Mouse (Mus musculus): Measurements from ENCODE around the gene Wwp2. TPM values are rescaled to one million over a fixed set of nuclear protein-coding genes. Genes with fewer than 3 reads are reported as not detected.

Gene Wwp2
- polyA plus RNA-seq, 1 experiment from 2014 or later: 32.6 TPM

DNA sequence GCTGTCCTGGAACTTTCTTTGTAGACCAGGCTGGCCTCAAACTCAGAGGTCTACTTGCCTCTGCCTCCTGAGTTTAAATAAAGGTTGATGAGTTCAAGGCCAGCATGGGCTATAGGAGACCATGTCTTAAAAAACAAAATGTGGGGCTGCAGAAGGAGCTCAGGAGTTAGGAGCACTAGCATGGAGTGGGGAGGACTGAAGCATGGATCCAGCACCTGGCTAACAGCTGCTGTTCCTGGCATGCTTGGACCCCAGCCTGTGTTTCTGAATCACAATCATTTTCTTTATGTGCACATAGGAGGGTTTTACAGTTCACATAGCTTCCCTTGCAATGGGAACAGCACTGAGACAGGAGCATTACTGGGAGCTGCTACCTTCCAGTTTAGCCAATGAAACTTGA, 11.5 kb downstream of the Wwp2 start:
- Histone ChIP-seq H3K9me3 (ENCODE audit: control insufficient read depth, low read length) (no peaks in the 10 kb centered on the region), H3K4me1 (ENCODE audit: control insufficient read depth, insufficient read depth, low read depth, low read length) (no peaks in the 10 kb centered on the region; the same call in 1 of the 2 replicates), H3K4me2 (ENCODE audit: low read length) (no peak overlapping the region), H3K4me3 (ENCODE audit: low read length) (no peak overlapping the region), H3K27ac (ENCODE audit: low read depth, low read length) (no peak overlapping the region), H3K27me3 (replicated peaks; ENCODE audit: control insufficient read depth, insufficient read depth, low read length) (no peaks in the 10 kb centered on the region), H3K36me3 (ENCODE audit: control insufficient read depth, insufficient read depth, low read length) (no peaks in the 10 kb centered on the region), H3K9ac (ENCODE audit: low read depth, low read length) (no peak overlapping the region)
- ATAC-seq: no peak

DNA sequence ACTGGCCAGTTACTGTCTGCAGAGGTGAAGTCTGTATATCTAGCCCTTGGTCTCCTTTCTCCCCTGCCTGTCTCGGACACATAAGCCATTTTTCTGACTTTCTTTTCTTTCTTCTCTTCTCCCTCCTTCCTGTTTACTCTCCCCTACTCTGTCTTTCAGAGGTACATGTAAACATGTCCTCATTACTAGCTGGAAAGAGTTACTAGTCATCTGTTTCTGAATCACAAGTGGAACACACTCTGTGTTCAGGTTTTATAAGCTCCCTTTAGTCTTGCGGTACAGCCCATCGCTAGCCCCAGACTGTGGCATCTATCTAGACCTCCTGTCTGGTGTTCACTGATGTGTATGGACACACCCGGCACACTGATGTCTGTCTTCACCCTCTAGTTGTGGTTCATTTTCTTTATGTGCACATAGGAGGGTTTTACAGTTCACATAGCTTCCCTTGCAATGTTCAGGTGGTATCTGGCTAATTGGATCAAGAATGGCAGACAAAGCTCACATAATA, 12.3 kb downstream of the Wwp2 start:
- ATAC-seq: no peak
- no peak overlapping the region for H3K4me3 ChIP-seq (ENCODE audit: low read length)
- H3K9me3 ChIP-seq (ENCODE audit: control insufficient read depth, low read length): no peaks in the 10 kb centered on the region
- H3K9ac ChIP-seq (ENCODE audit: low read depth, low read length): no peak overlapping the region
- 67% methylated on average over 4 of the region's 4 CpGs for whole genome bisulfite sequencing
- H3K27ac ChIP-seq (ENCODE audit: low read depth, low read length): no peak overlapping the region
- no peaks in the 10 kb centered on the region; the same call in 1 of the 2 replicates for H3K36me3 ChIP-seq (ENCODE audit: control insufficient read depth, insufficient read depth, low read length)
- H3K4me1 ChIP-seq (ENCODE audit: control insufficient read depth, insufficient read depth, low read depth, low read length): no peaks in the 10 kb centered on the region; the same call in 1 of the 2 replicates
- no peaks in the 10 kb centered on the region for H3K27me3 ChIP-seq (replicated peaks; ENCODE audit: control insufficient read depth, insufficient read depth, low read length)
- no peak overlapping the region for H3K4me2 ChIP-seq (ENCODE audit: low read length)

DNA sequence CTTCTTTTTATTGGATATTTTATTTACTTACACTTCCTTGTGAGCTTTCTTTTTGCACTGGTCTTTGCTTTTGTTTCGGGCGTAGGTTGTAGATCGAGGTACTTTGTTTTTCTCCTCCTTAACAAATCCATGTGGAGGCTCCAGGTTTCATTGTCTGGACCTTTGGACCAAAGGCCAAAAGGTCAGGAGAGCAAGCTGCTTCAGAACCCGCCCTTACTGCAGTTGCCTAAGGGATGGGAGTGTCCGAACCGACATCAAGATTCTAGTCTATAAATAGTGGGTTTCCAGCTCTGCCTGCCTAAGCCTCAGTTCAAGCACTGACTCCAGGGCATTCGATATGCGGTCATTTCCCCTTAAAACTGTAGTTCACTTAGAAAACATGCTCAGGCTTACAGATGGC, 13.0 kb downstream of the Wwp2 start:
- Histone ChIP-seq H3K4me2 (ENCODE audit: low read length) (no peak overlapping the region), H3K4me1 (ENCODE audit: control insufficient read depth, insufficient read depth, low read depth, low read length) (no peaks in the 10 kb centered on the region; the same call in 1 of the 2 replicates), H3K4me3 (ENCODE audit: low read length) (no peak overlapping the region), H3K9ac (ENCODE audit: low read depth, low read length) (no peak overlapping the region; the same call in 1 of the 2 replicates), H3K27ac (ENCODE audit: low read depth, low read length) (no peak overlapping the region), H3K9me3 (ENCODE audit: control insufficient read depth, low read length) (no peaks in the 10 kb centered on the region), H3K36me3 (ENCODE audit: control insufficient read depth, insufficient read depth, low read length) (peaks cover 3% of the 10 kb centered on the region), H3K27me3 (replicated peaks; ENCODE audit: control insufficient read depth, insufficient read depth, low read length) (no peaks in the 10 kb centered on the region)
- 31% methylated on average over 8 of the region's 8 CpGs for WGBS
- ATAC-seq: no peak

DNA sequence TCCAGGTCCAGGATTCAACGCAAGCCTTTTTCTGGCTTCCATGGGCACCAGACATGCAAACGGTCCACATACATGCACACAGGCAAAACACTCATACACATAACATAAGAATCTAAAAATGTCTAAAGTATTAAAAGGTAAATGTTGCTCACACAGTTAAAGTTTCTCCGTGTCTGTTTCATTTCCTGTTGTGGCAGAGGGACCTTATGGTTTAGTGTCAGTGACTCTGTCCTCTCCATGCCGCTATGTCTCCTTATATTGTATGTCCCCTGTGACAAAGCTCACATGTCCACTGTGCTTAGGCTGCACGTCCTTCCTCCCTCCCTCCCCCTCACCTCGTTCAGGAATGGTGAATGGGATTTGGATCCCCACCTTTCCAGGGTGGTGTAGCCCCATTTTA, 13.5 kb downstream of the Wwp2 start:
- no peak overlapping the region for H3K27ac ChIP-seq (ENCODE audit: low read depth, low read length)
- no peak for ATAC-seq
- WGBS: 80% methylated on average over 6 of the region's 6 CpGs
- no peak overlapping the region; the same call in 1 of the 2 replicates for H3K9ac ChIP-seq (ENCODE audit: low read depth, low read length)
- no peak overlapping the region for H3K4me2 ChIP-seq (ENCODE audit: low read length)
- H3K4me3 ChIP-seq (ENCODE audit: low read length): no peak overlapping the region
- peaks cover 3% of the 10 kb centered on the region for H3K36me3 ChIP-seq (ENCODE audit: control insufficient read depth, insufficient read depth, low read length)
- no peaks in the 10 kb centered on the region for H3K9me3 ChIP-seq (ENCODE audit: control insufficient read depth, low read length)
- no peaks in the 10 kb centered on the region; the same call in 1 of the 2 replicates for H3K4me1 ChIP-seq (ENCODE audit: control insufficient read depth, insufficient read depth, low read depth, low read length)
- H3K27me3 ChIP-seq (replicated peaks; ENCODE audit: control insufficient read depth, insufficient read depth, low read length): no peaks in the 10 kb centered on the region

DNA sequence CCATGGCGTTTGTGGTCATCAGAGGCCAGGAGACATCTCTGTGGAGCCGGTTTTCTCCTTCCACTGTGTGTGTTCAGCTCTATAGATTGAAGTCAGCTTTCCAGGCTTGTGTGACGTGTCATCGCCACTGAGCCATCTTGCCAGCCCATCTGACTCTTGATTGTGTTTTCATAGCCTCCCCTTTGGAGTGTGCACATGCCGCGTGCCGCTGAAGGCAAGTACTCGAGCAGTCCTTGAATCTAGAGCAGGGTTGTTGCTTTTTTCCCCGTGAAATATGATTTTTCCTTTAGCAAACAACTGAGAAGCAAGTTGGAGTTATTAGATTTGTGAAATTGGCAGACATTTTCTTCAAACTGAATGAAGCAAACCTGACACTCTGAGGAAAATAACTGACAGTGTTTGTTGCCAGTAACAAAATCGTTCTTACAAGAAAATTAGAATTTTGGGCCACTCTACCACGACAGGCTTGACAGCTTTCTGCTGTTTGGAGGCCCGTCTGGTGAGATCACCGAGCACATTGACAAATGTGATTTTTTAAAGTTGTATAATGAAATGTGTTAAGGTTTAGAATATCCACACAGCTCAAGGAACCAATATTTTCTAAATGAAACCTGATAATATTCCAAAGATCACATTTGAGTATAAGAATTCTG, 15.4 kb downstream of the Wwp2 start:
- 83% methylated on average over 13 of the region's 13 CpGs for WGBS
- no peaks in the 10 kb centered on the region for H3K9me3 ChIP-seq (ENCODE audit: control insufficient read depth, low read length)

DNA sequence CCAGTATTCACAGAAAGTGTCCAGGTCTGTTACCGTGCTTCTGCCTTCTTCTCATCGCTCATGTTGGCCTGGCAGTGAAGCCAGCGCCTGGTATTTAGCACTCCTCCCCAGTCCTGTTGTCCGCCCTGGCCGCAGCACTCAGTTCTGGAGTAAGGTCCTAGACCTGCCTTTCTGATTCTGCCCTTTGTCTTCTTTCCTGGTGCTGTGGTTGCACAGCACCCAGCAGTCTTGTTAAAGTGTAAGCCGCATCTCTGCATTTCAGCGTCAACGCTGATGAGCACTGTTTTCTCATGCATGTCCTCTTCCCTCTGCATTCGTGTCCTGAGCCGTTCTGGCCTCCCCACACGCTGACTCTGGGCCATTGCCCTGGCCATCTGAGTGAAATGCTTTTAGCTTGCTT, 17.2 kb downstream of the Wwp2 start:
- no peak overlapping the region for H3K27ac ChIP-seq (ENCODE audit: low read depth, low read length)
- H3K27me3 ChIP-seq (replicated peaks; ENCODE audit: control insufficient read depth, insufficient read depth, low read length): no peaks in the 10 kb centered on the region
- H3K9me3 ChIP-seq (ENCODE audit: control insufficient read depth, low read length): no peaks in the 10 kb centered on the region
- H3K4me3 ChIP-seq (ENCODE audit: low read length): no peak overlapping the region
- no peak overlapping the region for H3K9ac ChIP-seq (ENCODE audit: low read depth, low read length)
- ATAC-seq: no peak
- H3K4me2 ChIP-seq (ENCODE audit: low read length): no peak overlapping the region
- WGBS: 91% methylated on average over 11 of the region's 11 CpGs
- H3K4me1 ChIP-seq (ENCODE audit: control insufficient read depth, insufficient read depth, low read depth, low read length): no peaks in the 10 kb centered on the region; the same call in 1 of the 2 replicates
- H3K36me3 ChIP-seq (ENCODE audit: control insufficient read depth, insufficient read depth, low read length): peaks cover 10% of the 10 kb centered on the region

More for the DNA sequence above, 15.4 kb downstream of the Wwp2 start:
- H3K4me2 ChIP-seq (ENCODE audit: low read length): no peak overlapping the region
- H3K27ac ChIP-seq (ENCODE audit: low read depth, low read length): no peak overlapping the region
- ATAC-seq: no peak
- peaks cover 3% of the 10 kb centered on the region for H3K36me3 ChIP-seq (ENCODE audit: control insufficient read depth, insufficient read depth, low read length)
- no peaks in the 10 kb centered on the region for H3K27me3 ChIP-seq (replicated peaks; ENCODE audit: control insufficient read depth, insufficient read depth, low read length)
- H3K4me1 ChIP-seq (ENCODE audit: control insufficient read depth, insufficient read depth, low read depth, low read length): no peaks in the 10 kb centered on the region; the same call in 1 of the 2 replicates
- no peak overlapping the region for H3K9ac ChIP-seq (ENCODE audit: low read depth, low read length)
- no peak overlapping the region for H3K4me3 ChIP-seq (ENCODE audit: low read length)

DNA sequence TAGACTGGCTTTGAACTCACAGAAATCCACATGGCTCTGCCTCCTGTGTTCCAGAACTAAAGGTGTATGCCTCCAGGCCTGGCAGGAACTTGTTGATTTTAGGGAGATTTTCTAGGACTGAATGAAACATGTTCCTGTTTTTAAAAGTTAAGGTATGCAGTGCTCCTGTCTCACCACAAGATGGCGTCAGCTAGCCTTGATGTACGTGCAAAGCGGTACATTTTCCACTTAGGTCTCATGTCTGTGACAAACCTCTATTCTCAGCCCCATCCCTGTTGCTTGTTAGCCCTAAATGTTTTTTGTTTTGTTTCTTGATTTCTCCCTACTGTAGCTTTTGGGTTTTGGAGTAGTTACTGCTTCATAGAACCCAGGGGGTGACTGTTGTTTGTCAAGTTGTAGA, 19.1 kb downstream of the Wwp2 start:
- H3K4me2 ChIP-seq (ENCODE audit: low read length): no peak overlapping the region
- no peaks in the 10 kb centered on the region for H3K4me1 ChIP-seq (ENCODE audit: control insufficient read depth, insufficient read depth, low read depth, low read length)
- H3K4me3 ChIP-seq (ENCODE audit: low read length): no peak overlapping the region
- H3K36me3 ChIP-seq (ENCODE audit: control insufficient read depth, insufficient read depth, low read length): peaks cover 11% of the 10 kb centered on the region
- H3K9me3 ChIP-seq (ENCODE audit: control insufficient read depth, low read length): no peaks in the 10 kb centered on the region
- no peaks in the 10 kb centered on the region for H3K27me3 ChIP-seq (replicated peaks; ENCODE audit: control insufficient read depth, insufficient read depth, low read length)
- no peak for ATAC-seq
- WGBS: 6% methylated on average over 3 of the region's 3 CpGs
- H3K27ac ChIP-seq (ENCODE audit: low read depth, low read length): no peak overlapping the region
- no peak overlapping the region for H3K9ac ChIP-seq (ENCODE audit: low read depth, low read length)

DNA sequence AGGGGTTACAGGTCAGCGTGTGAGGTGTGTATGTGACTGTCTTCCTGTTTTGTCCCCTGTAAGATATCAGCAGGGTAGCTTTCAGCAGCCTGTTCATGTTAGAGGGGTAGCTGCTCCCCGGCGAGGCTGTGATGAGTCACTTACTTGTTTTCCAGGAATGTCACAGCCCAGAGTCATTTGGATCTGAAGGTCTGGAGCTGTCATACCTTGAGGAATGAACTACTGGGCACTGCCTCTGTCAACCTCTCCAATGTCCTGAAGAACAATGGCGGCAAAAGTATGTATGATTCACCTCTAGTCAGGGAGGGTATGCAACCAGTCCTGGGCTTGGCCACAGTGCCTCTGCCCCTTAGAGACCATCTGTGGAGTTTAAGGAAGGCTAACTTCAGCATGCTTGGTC, 21.6 kb downstream of the Wwp2 start:
- ATAC-seq: no peak
- Histone ChIP-seq H3K36me3 (ENCODE audit: control insufficient read depth, insufficient read depth, low read length) (peaks cover 27% of the 10 kb centered on the region), H3K27ac (ENCODE audit: low read depth, low read length) (no peak overlapping the region), H3K9ac (ENCODE audit: low read depth, low read length) (no peak overlapping the region), H3K4me1 (ENCODE audit: control insufficient read depth, insufficient read depth, low read depth, low read length) (no peaks in the 10 kb centered on the region), H3K4me2 (ENCODE audit: low read length) (no peak overlapping the region), H3K4me3 (ENCODE audit: low read length) (no peak overlapping the region), H3K27me3 (replicated peaks; ENCODE audit: control insufficient read depth, insufficient read depth, low read length) (no peaks in the 10 kb centered on the region), H3K9me3 (ENCODE audit: control insufficient read depth, low read length) (no peaks in the 10 kb centered on the region)
- 88% methylated on average over 4 of the region's 4 CpGs for WGBS

DNA sequence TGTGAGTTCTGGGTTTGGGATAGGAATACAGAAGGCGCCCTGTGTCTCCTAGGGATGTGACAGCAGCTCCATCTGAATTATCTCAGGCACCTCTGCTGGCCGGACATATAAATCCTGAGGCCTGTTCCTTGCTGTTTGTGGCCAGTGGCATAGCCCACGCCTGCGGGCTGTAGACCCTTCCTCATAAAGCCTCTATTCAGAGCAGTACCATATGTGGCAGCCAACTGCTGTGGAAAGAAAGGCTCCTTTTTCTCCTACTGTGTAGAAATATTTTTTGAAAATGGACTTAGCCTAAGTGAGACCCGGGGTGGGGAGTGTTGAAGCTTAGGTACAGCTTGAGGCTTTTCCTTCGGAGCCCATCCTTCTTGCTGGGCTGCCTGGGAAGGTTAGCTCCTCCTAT, 22.1 kb downstream of the Wwp2 start:
- H3K36me3 ChIP-seq (ENCODE audit: control insufficient read depth, insufficient read depth, low read length): peaks cover 28% of the 10 kb centered on the region
- H3K4me1 ChIP-seq (ENCODE audit: control insufficient read depth, insufficient read depth, low read depth, low read length): no peaks in the 10 kb centered on the region
- WGBS: 89% methylated on average over 6 of the region's 6 CpGs
- no peak overlapping the region for H3K9ac ChIP-seq (ENCODE audit: low read depth, low read length)
- no peak overlapping the region for H3K4me3 ChIP-seq (ENCODE audit: low read length)
- no peak overlapping the region for H3K27ac ChIP-seq (ENCODE audit: low read depth, low read length)
- H3K9me3 ChIP-seq (ENCODE audit: control insufficient read depth, low read length): no peaks in the 10 kb centered on the region
- no peak overlapping the region for H3K4me2 ChIP-seq (ENCODE audit: low read length)
- ATAC-seq: no peak
- no peaks in the 10 kb centered on the region for H3K27me3 ChIP-seq (replicated peaks; ENCODE audit: control insufficient read depth, insufficient read depth, low read length)

Data from hindbrain, embryonic 16.5 days (tissue).